Mouse (Mus musculus): ENCODE results near the gene Cry2.
"Not testable (repeated sequence)": the region's sequence is repeated elsewhere in the genome, so short reads cannot be mapped to it uniquely, and the experiment has no call there.

Cry2 gene

GRCm38 (mm10) chr2:92433578-92434374 lies at the start of gene Cry2:
Cry2 (minus strand) TSS chr2:92434043.
- DNase-seq = peak; percentile 100

GRCm38 (mm10) chr2:92483505-92483904 lies 49.7 kb upstream of the Cry2 start:
- DNase-seq = no peak

GRCm38 (mm10) chr2:92482551-92482950 lies 48.7 kb upstream of the Cry2 start:
- no peak for DNase-seq

GRCm38 (mm10) chr2:92478313-92478688 lies 44.5 kb upstream of the Cry2 start:
- no peak for DNase-seq

GRCm38 (mm10) chr2:92477672-92478312 lies 43.9 kb upstream of the Cry2 start:
- no peak for DNase-seq

- DNase-seq = not testable (repeated sequence)
These were observed 42.7 kb upstream of the Cry2 start for GRCm38 (mm10) chr2:92476580-92476979.

- no peak for DNase-seq
These were observed 41.9 kb upstream of the Cry2 start for GRCm38 (mm10) chr2:92475711-92476110.

GRCm38 (mm10) chr2:92474920-92475319 lies 41.1 kb upstream of the Cry2 start:
- no peak for DNase-seq

GRCm38 (mm10) chr2:92471886-92472670 lies 38.2 kb upstream of the Cry2 start:
- DNase-seq = no peak

- no peak for DNase-seq
These were observed 30.8 kb upstream of the Cry2 start for GRCm38 (mm10) chr2:92464690-92465089.

GRCm38 (mm10) chr2:92461215-92461614 lies 27.4 kb upstream of the Cry2 start:
- DNase-seq = no peak

- peak; percentile 62 for DNase-seq
These were observed 26.3 kb upstream of the Cry2 start, which contains the start of gene Slc35c1 for GRCm38 (mm10) chr2:92459921-92460707. Slc35c1 (minus strand) TSS chr2:92460538.

- DNase-seq = peak; percentile 84
These were observed 25.5 kb upstream of the Cry2 start for GRCm38 (mm10) chr2:92459141-92459920.

GRCm38 (mm10) chr2:92458481-92458880 lies 24.6 kb upstream of the Cry2 start:
- peak; percentile 46 for DNase-seq

GRCm38 (mm10) chr2:92456970-92457530 lies 23.2 kb upstream of the Cry2 start:
- DNase-seq = no peak

- DNase-seq = no peak
These were observed 21.9 kb upstream of the Cry2 start for GRCm38 (mm10) chr2:92455704-92456103.

GRCm38 (mm10) chr2:92454166-92454565 lies 20.3 kb upstream of the Cry2 start:
- no peak for DNase-seq

GRCm38 (mm10) chr2:92451126-92451525 lies 17.3 kb upstream of the Cry2 start:
- DNase-seq = no peak

GRCm38 (mm10) chr2:92447121-92447740 lies 13.4 kb upstream of the Cry2 start:
- peak; percentile 4 for DNase-seq

- DNase-seq = peak; percentile 44
These were observed 12.8 kb upstream of the Cry2 start for GRCm38 (mm10) chr2:92446656-92447055.

- no peak for DNase-seq
These were observed 12.0 kb upstream of the Cry2 start for GRCm38 (mm10) chr2:92445890-92446289.
